Comparison of ENCODE assay signal across 10 mouse cellular contexts in genomic region chr8:46869521-46869925, GRCm38 (mm10).
DNase-seq lines count a peak whose midpoint lies in the region; ATAC-seq lines count a peak whose summit lies in the region.
"Had no signal": no experiment of that assay in that cellular context is flagged by ENCODE, and none has a peak within 500 bp of the region (broad histone marks: within the 10 kb centered on the region; RNA-seq: fewer than 3 reads in every experiment).

No protein-coding gene starts in this region.

- no peak overlapping the region for H3K4me2 ChIP-seq in heart, embryonic 13.5 days
- H3K4me2 ChIP-seq in embryonic facial prominence, embryonic 13.5 days = no peak overlapping the region
- H3K4me2 ChIP-seq in stomach, embryonic 14.5 days (replicated peaks; ENCODE audit: low read depth, low read length) = no peak overlapping the region
- H3K4me2 ChIP-seq in midbrain, embryonic 15.5 days = no peak overlapping the region
- no peak overlapping the region for H3K4me2 ChIP-seq in kidney, embryonic 16.5 days (replicated peaks; ENCODE audit: low read depth, low read length)

- intact Hi-C loops in heart, postnatal 25 days (cut with DNase I) = no loop called here

- WGBS in heart, embryonic 13.5 days = 32% methylated on average over 6 of the region's 6 CpGs
- WGBS in embryonic facial prominence, embryonic 13.5 days = 47% methylated on average over 6 of the region's 6 CpGs
- 54% methylated on average over 6 of the region's 6 CpGs for WGBS in stomach, embryonic 14.5 days
- 84% methylated on average over 6 of the region's 6 CpGs for WGBS in midbrain, embryonic 15.5 days
- WGBS in kidney, embryonic 16.5 days = 71% methylated on average over 6 of the region's 6 CpGs

- no peaks in the 10 kb centered on the region for H3K36me3 ChIP-seq in heart, embryonic 13.5 days
- no peaks in the 10 kb centered on the region for H3K36me3 ChIP-seq in embryonic facial prominence, embryonic 13.5 days
- no peaks in the 10 kb centered on the region for H3K36me3 ChIP-seq in stomach, embryonic 14.5 days (ENCODE audit: control insufficient read depth, insufficient read depth, low read length)
- no peaks in the 10 kb centered on the region for H3K36me3 ChIP-seq in midbrain, embryonic 15.5 days (replicated peaks)
- H3K36me3 ChIP-seq in kidney, embryonic 16.5 days (ENCODE audit: insufficient read depth, low read length) = no peaks in the 10 kb centered on the region

- peaks cover 21% of the 10 kb centered on the region for H3K4me1 ChIP-seq in heart, embryonic 13.5 days
- peaks cover 13% of the 10 kb centered on the region for H3K4me1 ChIP-seq in embryonic facial prominence, embryonic 13.5 days
- H3K4me1 ChIP-seq in stomach, embryonic 14.5 days (ENCODE audit: control insufficient read depth, insufficient read depth, low read length) = peaks cover 13% of the 10 kb centered on the region; the same call in 1 of the 2 replicates
- H3K4me1 ChIP-seq in midbrain, embryonic 15.5 days = no peaks in the 10 kb centered on the region
- H3K4me1 ChIP-seq in kidney, embryonic 16.5 days (ENCODE audit: insufficient read depth, low read length) = peaks cover 19% of the 10 kb centered on the region; the same call in 1 of the 2 replicates

- H3K9me3 ChIP-seq in heart, embryonic 13.5 days = no peaks in the 10 kb centered on the region
- no peaks in the 10 kb centered on the region for H3K9me3 ChIP-seq in embryonic facial prominence, embryonic 13.5 days
- no peaks in the 10 kb centered on the region for H3K9me3 ChIP-seq in stomach, embryonic 14.5 days (ENCODE audit: control insufficient read depth, low read depth, low read length)
- no peaks in the 10 kb centered on the region for H3K9me3 ChIP-seq in midbrain, embryonic 15.5 days
- no peaks in the 10 kb centered on the region for H3K9me3 ChIP-seq in kidney, embryonic 16.5 days (ENCODE audit: low read length)

- DNase-seq in heart, postnatal 25 days (ENCODE audit: low spot score) = no peak
- peak; percentile 67 to 79 for DNase-seq in lung, adult 18-20 months
- DNase-seq in embryo, embryonic 10.5 days (ENCODE audit: low spot score) = no peak
- DNase-seq: adrenal gland, postnatal 36 days; gastrocnemius, postnatal 14 days had no signal

- peak overlapping the region; percentile 59 for H3K27ac ChIP-seq in heart, embryonic 13.5 days (replicated peaks)
- peak overlapping the region; percentile 29; the same call in 1 of the 2 replicates for H3K27ac ChIP-seq in embryonic facial prominence, embryonic 13.5 days
- peak overlapping the region; percentile 81 for H3K27ac ChIP-seq in stomach, embryonic 14.5 days (ENCODE audit: low read length)
- no peak overlapping the region for H3K27ac ChIP-seq in midbrain, embryonic 15.5 days
- no peak overlapping the region for H3K27ac ChIP-seq in kidney, embryonic 16.5 days (ENCODE audit: low read length)

- H3K4me3 ChIP-seq in heart, embryonic 13.5 days = no peak overlapping the region
- no peak overlapping the region for H3K4me3 ChIP-seq in embryonic facial prominence, embryonic 13.5 days
- H3K4me3 ChIP-seq in stomach, embryonic 14.5 days (ENCODE audit: low read depth, low read length) = no peak overlapping the region
- H3K4me3 ChIP-seq in midbrain, embryonic 15.5 days = no peak overlapping the region
- H3K4me3 ChIP-seq in kidney, embryonic 16.5 days (ENCODE audit: low read length) = no peak overlapping the region

- no peaks in the 10 kb centered on the region for H3K27me3 ChIP-seq in heart, embryonic 13.5 days (replicated peaks)
- no peaks in the 10 kb centered on the region for H3K27me3 ChIP-seq in embryonic facial prominence, embryonic 13.5 days
- H3K27me3 ChIP-seq in stomach, embryonic 14.5 days (ENCODE audit: control insufficient read depth, insufficient read depth, low read length) = no peaks in the 10 kb centered on the region
- H3K27me3 ChIP-seq in midbrain, embryonic 15.5 days (replicated peaks) = no peaks in the 10 kb centered on the region
- H3K27me3 ChIP-seq in kidney, embryonic 16.5 days (ENCODE audit: insufficient read depth, low read length) = no peaks in the 10 kb centered on the region

- no peak overlapping the region for H3K9ac ChIP-seq in heart, embryonic 13.5 days
- no peak overlapping the region for H3K9ac ChIP-seq in embryonic facial prominence, embryonic 13.5 days
- no peak overlapping the region for H3K9ac ChIP-seq in stomach, embryonic 14.5 days (replicated peaks; ENCODE audit: low read depth, low read length)
- no peak overlapping the region for H3K9ac ChIP-seq in midbrain, embryonic 15.5 days
- H3K9ac ChIP-seq in kidney, embryonic 16.5 days (replicated peaks; ENCODE audit: low read length) = no peak overlapping the region

- no peak for ATAC-seq in heart, embryonic 13.5 days (ENCODE audit: extremely low read depth, insufficient number of reproducible peaks, low FRiP score, low TSS enrichment)
- peak; percentile 74; the same call in 1 of the 2 replicates for ATAC-seq in embryonic facial prominence, embryonic 13.5 days (ENCODE audit: insufficient number of reproducible peaks, insufficient read depth, low FRiP score, low TSS enrichment, low read depth)
- ATAC-seq in stomach, embryonic 14.5 days (ENCODE audit: insufficient number of reproducible peaks, insufficient read depth, low FRiP score, low read depth) = peak; percentile 89
- ATAC-seq in midbrain, embryonic 15.5 days (replicated peaks) = no peak
- ATAC-seq in kidney, embryonic 16.5 days (ENCODE audit: low FRiP score, low TSS enrichment) = no peak

Comparison
In these comparisons a context has a peak if more than half of its experiments do, and no peak if none do; other contexts are left out.
1. ATAC-seq: peak in embryonic facial prominence, embryonic 13.5 days (single experiment) and stomach, embryonic 14.5 days (single experiment); none in heart, embryonic 13.5 days (single experiment), midbrain, embryonic 15.5 days (single experiment) and kidney, embryonic 16.5 days (single experiment).
2. H3K27ac ChIP-seq: peak in heart, embryonic 13.5 days (single experiment), embryonic facial prominence, embryonic 13.5 days (single experiment) and stomach, embryonic 14.5 days (single experiment); none in midbrain, embryonic 15.5 days (single experiment) and kidney, embryonic 16.5 days (single experiment).
3. DNase-seq: peak in lung, adult 18-20 months (2 of 2); none in heart, postnatal 25 days (single experiment) and embryo, embryonic 10.5 days (single experiment).